Mouse (Mus musculus): ENCODE data around the gene Gm49403. TPM values are rescaled to one million over a fixed set of nuclear protein-coding genes. Genes with fewer than 3 reads are reported as not detected.
"Not testable (repeated sequence)": the region's sequence is repeated elsewhere in the genome, so short reads cannot be mapped to it uniquely, and the experiment has no call there.

Gene Gm49403
- polyA plus RNA-seq, 1 experiment, result not detected

GRCm38 (mm10) chr19:8844371-8845129, 39.2 kb upstream of the Gm49403 start:
- no peak overlapping the region for H3K27ac ChIP-seq (ENCODE audit: insufficient read depth, low read length)
- H3K4me1 ChIP-seq (ENCODE audit: control insufficient read depth, insufficient read depth, low read length), result no peaks in the 10 kb centered on the region
- TF ChIP-seq CTCF (IDR thresholded peaks at IDR 0.05; ENCODE audit: borderline replicate concordance, insufficient read depth, low read length) (0 out of 2 replicates have a peak, but pooled peaks have one; percentile 6), POLR2A (IDR thresholded peaks at IDR 0.05; ENCODE audit: low read depth, low read length) (no peak)
- H3K4me3 ChIP-seq (ENCODE audit: insufficient read depth, low read length), result no peak overlapping the region

GRCm38 (mm10) chr19:8848356-8848755, 35.4 kb upstream of the Gm49403 start:
- TF ChIP-seq CTCF (IDR thresholded peaks at IDR 0.05; ENCODE audit: borderline replicate concordance, insufficient read depth, low read length), result no peak
- TF ChIP-seq POLR2A (IDR thresholded peaks at IDR 0.05; ENCODE audit: low read depth, low read length), result no peak
- no peak overlapping the region for H3K4me3 ChIP-seq (ENCODE audit: insufficient read depth, low read length)

GRCm38 (mm10) chr19:8850402-8850901, 33.3 kb upstream of the Gm49403 start, which contains the start of gene Lrrn4cl:
Lrrn4cl (plus strand) TSS chr19:8850768.
- peak within 1 kb of the TSS; percentile 64 for H3K27ac ChIP-seq (ENCODE audit: insufficient read depth, low read length)
- TF ChIP-seq CTCF (IDR thresholded peaks at IDR 0.05; ENCODE audit: borderline replicate concordance, insufficient read depth, low read length) (no peak), POLR2A (IDR thresholded peaks at IDR 0.05; ENCODE audit: low read depth, low read length) (peak; percentile 3; the same call in 1 of the 2 replicates)
- H3K4me3 ChIP-seq (ENCODE audit: insufficient read depth, low read length), result no peak within 1 kb of the TSS

More at GRCm38 (mm10) chr19:8848356-8848755, 35.4 kb upstream of the Gm49403 start:
- 0 out of 2 replicates have a peak, but pooled peaks cover 2% of the 10 kb centered on the region for H3K4me1 ChIP-seq (ENCODE audit: control insufficient read depth, insufficient read depth, low read length)
- H3K27ac ChIP-seq (ENCODE audit: insufficient read depth, low read length), result no peak overlapping the region

GRCm38 (mm10) chr19:8851639-8852038, 32.1 kb upstream of the Gm49403 start:
- no peak overlapping the region for H3K27ac ChIP-seq (ENCODE audit: insufficient read depth, low read length)
- TF ChIP-seq CTCF (IDR thresholded peaks at IDR 0.05; ENCODE audit: borderline replicate concordance, insufficient read depth, low read length) (no peak), POLR2A (IDR thresholded peaks at IDR 0.05; ENCODE audit: low read depth, low read length) (no peak)
- 0 out of 2 replicates have a peak, but pooled peaks cover 2% of the 10 kb centered on the region for H3K4me1 ChIP-seq (ENCODE audit: control insufficient read depth, insufficient read depth, low read length)
- H3K4me3 ChIP-seq (ENCODE audit: insufficient read depth, low read length), result no peak overlapping the region

More at GRCm38 (mm10) chr19:8850402-8850901, 33.3 kb upstream of the Gm49403 start, which contains the start of gene Lrrn4cl:
- H3K4me1 ChIP-seq (ENCODE audit: control insufficient read depth, insufficient read depth, low read length), result 0 out of 2 replicates have a peak, but pooled peaks cover 2% of the 10 kb centered on the region

- no peak overlapping the region for H3K4me3 ChIP-seq (ENCODE audit: insufficient read depth, low read length)
- TF ChIP-seq POLR2A (IDR thresholded peaks at IDR 0.05; ENCODE audit: low read depth, low read length) (no peak), CTCF (IDR thresholded peaks at IDR 0.05; ENCODE audit: borderline replicate concordance, insufficient read depth, low read length) (no peak)
- no peak overlapping the region for H3K27ac ChIP-seq (ENCODE audit: insufficient read depth, low read length)
- H3K4me1 ChIP-seq (ENCODE audit: control insufficient read depth, insufficient read depth, low read length), result 0 out of 2 replicates have a peak, but pooled peaks cover 2% of the 10 kb centered on the region
Measured at GRCm38 (mm10) chr19:8852236-8852928, 31.3 kb upstream of the Gm49403 start.

- TF ChIP-seq CTCF (IDR thresholded peaks at IDR 0.05; ENCODE audit: borderline replicate concordance, insufficient read depth, low read length) (no peak), POLR2A (IDR thresholded peaks at IDR 0.05; ENCODE audit: low read depth, low read length) (no peak)
- H3K27ac ChIP-seq (ENCODE audit: insufficient read depth, low read length), result no peak overlapping the region
- H3K4me1 ChIP-seq (ENCODE audit: control insufficient read depth, insufficient read depth, low read length), result 0 out of 2 replicates have a peak, but pooled peaks cover 2% of the 10 kb centered on the region
- no peak overlapping the region for H3K4me3 ChIP-seq (ENCODE audit: insufficient read depth, low read length)
Measured at GRCm38 (mm10) chr19:8853117-8853516, 30.6 kb upstream of the Gm49403 start.

GRCm38 (mm10) chr19:8857689-8858088, 26.0 kb upstream of the Gm49403 start:
- Histone ChIP-seq H3K4me1 (ENCODE audit: control insufficient read depth, insufficient read depth, low read length) (no peaks in the 10 kb centered on the region), H3K4me3 (ENCODE audit: insufficient read depth, low read length) (no peak overlapping the region), H3K27ac (ENCODE audit: insufficient read depth, low read length) (no peak overlapping the region)
- no peak for TF ChIP-seq POLR2A (IDR thresholded peaks at IDR 0.05; ENCODE audit: low read depth, low read length)
- peak; percentile 70; the same call in 1 of the 2 replicates for TF ChIP-seq CTCF (IDR thresholded peaks at IDR 0.05; ENCODE audit: borderline replicate concordance, insufficient read depth, low read length)

GRCm38 (mm10) chr19:8859018-8859417, 24.7 kb upstream of the Gm49403 start:
- no peak overlapping the region for H3K4me3 ChIP-seq (ENCODE audit: insufficient read depth, low read length)
- H3K27ac ChIP-seq (ENCODE audit: insufficient read depth, low read length), result no peak overlapping the region
- no peaks in the 10 kb centered on the region for H3K4me1 ChIP-seq (ENCODE audit: control insufficient read depth, insufficient read depth, low read length)
- no peak for TF ChIP-seq CTCF (IDR thresholded peaks at IDR 0.05; ENCODE audit: borderline replicate concordance, insufficient read depth, low read length)
- TF ChIP-seq POLR2A (IDR thresholded peaks at IDR 0.05; ENCODE audit: low read depth, low read length), result no peak

GRCm38 (mm10) chr19:8864265-8864664, 19.5 kb upstream of the Gm49403 start:
- H3K4me3 ChIP-seq (ENCODE audit: insufficient read depth, low read length), result no peak overlapping the region
- H3K27ac ChIP-seq (ENCODE audit: insufficient read depth, low read length), result no peak overlapping the region
- TF ChIP-seq CTCF (IDR thresholded peaks at IDR 0.05; ENCODE audit: borderline replicate concordance, insufficient read depth, low read length) (no peak), POLR2A (IDR thresholded peaks at IDR 0.05; ENCODE audit: low read depth, low read length) (no peak)
- no peaks in the 10 kb centered on the region for H3K4me1 ChIP-seq (ENCODE audit: control insufficient read depth, insufficient read depth, low read length)

GRCm38 (mm10) chr19:8870381-8870780, 13.3 kb upstream of the Gm49403 start:
- H3K27ac ChIP-seq (ENCODE audit: insufficient read depth, low read length); H3K4me3 ChIP-seq (ENCODE audit: insufficient read depth, low read length); H3K4me1 ChIP-seq (ENCODE audit: control insufficient read depth, insufficient read depth, low read length): not testable (repeated sequence)
